Mouse (Mus musculus) olfactory bulb, adult 2 months (tissue): Measurements from ENCODE around the gene Vinac1. TPM values are rescaled to one million over a fixed set of nuclear protein-coding genes. Genes with fewer than 3 reads are reported as not detected.
"Not testable (repeated sequence)": the region's sequence is repeated elsewhere in the genome, so short reads cannot be mapped to it uniquely, and the experiment has no call there.

Experiments used
- H3K27ac ChIP-seq: fragments of 200-500 bp; 2 replicates; pipeline ENCODE4 v1.5.1; 2012; ENCODE audit warnings: low read depth, low read length; ENCODE audit not compliant: insufficient read depth
- H3K4me1 ChIP-seq: fragments of 200-500 bp; 2 replicates; pipeline ENCODE4 v1.6.1; 2012; ENCODE audit warnings: low read length; ENCODE audit not compliant: control insufficient read depth, insufficient read depth
- H3K4me3 ChIP-seq: fragments of 200-500 bp; 2 replicates; pipeline ENCODE4 v1.5.1; 2012; ENCODE audit warnings: mild to moderate bottlenecking, low read depth, low read length, moderate library complexity; ENCODE audit not compliant: insufficient read depth
- CTCF ChIP-seq: fragments of 200-500 bp; IDR thresholded peaks from 2 replicates; pipeline ENCODE4 v1.5.1; 2012; ENCODE audit warnings: low read depth, mild to moderate bottlenecking, low read length, moderate library complexity; ENCODE audit not compliant: insufficient read depth
- POLR2A ChIP-seq: fragments of 200-500 bp; IDR thresholded peaks from 2 replicates; pipeline ENCODE4 v1.6.1; 2012; ENCODE audit warnings: mild to moderate bottlenecking, low read depth, low read length, moderate library complexity; ENCODE audit not compliant: insufficient read depth
- WGBS: fragments of 180-500 bp; shearing (Covaris S2); methylation state at CpG from one replicate; pipeline ENCODE4 v1.1.7; 2018; 5-methylcytosine and 5-hydroxymethylcytosine counted together
- polyA plus RNA-seq: library from polyadenylated mRNA; stranded (reverse); fragments of >200 nt; gene quantifications from 2 replicates; pipeline ENCODE4 v1.2.4, GENCODE M21; 2012; ENCODE audit warnings: low replicate concordance; ENCODE audit not compliant: missing spikeins, insufficient read depth, insufficient read length

The Vinac1 gene
- polyA plus RNA-seq, 1 experiment = not detected

DNA sequence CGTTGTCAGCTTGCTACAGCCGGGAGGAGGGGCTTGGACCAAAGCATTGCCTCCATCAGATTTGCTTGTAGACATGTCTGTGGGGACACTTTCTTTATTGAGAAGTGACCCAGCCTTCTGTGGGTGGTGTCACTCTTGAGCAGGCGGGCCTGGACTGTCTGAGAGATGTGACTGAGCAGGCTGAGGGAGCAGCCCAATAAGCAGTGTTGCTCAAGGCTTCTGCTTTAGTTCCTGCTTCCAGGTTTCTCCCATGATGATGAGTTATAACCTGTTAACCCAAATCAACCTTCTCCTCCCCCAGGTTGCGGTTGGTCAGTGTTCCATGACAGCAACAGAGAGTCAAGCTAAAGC, 1.2 kb downstream of the Vinac1 start:
- no peak for TF ChIP-seq POLR2A
- no peak for TF ChIP-seq CTCF
- H3K27ac ChIP-seq = no peak overlapping the region
- H3K4me3 ChIP-seq = no peak overlapping the region
- no peaks in the 10 kb centered on the region for H3K4me1 ChIP-seq
- WGBS = 83% methylated on average over 4 of the region's 4 CpGs

DNA sequence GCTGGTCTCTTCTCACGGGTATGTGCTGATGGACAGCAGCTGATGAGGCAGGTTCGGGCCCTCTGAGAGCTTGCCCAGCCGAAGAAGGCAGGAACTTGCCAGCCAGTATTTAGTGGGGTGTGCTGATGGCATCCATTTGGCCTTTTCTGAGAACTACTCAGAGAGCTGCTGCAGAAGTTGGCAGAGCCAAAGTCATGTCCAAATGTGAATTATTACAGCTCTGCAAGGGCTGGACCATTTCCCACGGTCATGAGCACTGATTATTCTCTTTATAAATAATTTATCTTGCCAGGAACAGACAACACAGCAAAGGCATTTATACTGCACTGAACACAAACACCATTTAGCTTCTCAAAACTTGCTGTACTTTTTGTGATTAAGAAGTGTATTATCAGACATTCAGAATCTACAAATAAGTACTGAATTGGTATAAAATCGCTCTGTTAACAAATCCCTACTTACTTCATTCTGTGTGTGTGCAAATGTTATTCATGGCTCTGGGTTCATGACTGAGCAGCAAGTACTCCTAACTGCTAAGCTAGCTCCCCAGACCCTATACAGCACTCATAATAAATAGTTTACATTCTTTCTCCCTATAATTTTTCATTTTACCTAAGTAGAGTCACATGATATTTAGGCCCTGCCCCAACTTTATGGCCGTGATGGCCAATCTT, 1.7 kb downstream of the Vinac1 start:
- Histone ChIP-seq H3K4me3 (no peak overlapping the region), H3K27ac (no peak overlapping the region), H3K4me1 (no peaks in the 10 kb centered on the region)
- WGBS = 41% methylated on average over 6 of the region's 6 CpGs
- TF ChIP-seq CTCF (no peak), POLR2A (no peak)

DNA sequence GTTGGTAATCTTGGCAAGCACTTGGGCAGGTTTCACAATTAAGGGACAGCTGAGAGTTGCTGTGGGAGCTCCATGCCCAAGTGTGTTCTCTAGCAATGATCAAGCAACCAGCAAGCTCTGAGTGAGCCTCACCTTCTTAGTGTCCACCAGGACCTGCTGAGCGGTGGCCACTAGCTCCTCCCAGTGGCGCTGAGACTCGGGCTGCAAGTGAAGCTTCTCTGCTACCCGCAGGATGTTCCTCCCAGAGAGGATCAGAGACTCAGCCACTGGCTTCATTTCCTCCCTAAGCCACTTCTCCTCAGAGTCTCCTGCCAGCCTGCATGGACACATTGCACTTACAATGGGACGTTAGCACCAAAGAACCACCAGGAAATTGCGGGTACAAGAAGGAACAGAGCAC, 7.4 kb downstream of the Vinac1 start:
- TF ChIP-seq CTCF = no peak
- TF ChIP-seq POLR2A = no peak
- Histone ChIP-seq H3K4me1 (peaks cover 13% of the 10 kb centered on the region), H3K4me3 (no peak overlapping the region), H3K27ac (no peak overlapping the region)
- 59% methylated on average over 6 of the region's 6 CpGs for WGBS

DNA sequence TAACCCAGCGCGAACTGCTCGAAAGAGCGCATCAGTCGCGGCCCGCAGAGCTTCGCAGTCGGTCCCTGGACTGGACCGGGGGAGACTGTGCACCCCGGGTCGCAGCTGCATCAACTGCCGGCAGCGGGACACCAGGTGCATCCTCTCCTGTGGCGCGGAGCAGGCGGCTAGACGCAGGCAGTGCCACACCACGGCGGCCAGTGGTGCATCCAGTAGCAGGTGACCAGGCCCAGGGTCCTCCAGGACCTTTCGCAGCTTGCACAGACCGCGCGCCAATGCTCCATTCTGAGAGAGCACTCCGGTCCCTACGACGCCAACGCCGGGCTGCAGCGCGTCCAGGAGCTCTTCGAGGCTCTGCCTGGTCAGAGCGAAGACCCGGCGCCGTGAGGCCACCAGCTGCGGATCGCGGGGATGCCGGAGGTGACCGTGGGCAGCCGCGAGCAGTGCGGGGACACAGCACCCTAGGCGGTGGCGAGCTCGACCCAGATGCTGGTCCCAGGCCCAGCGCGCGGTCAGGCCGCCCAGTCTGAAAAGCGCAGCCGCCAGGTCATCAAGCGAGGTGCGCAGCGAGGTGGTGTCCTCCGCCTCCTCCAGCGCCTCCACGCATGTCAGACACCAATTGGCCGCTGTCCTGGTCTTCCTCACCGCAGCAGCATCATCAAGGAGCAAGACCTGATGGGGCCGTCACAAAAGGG, 8.9 kb downstream of the Vinac1 start:
- H3K4me1 ChIP-seq = peaks cover 13% of the 10 kb centered on the region
- peak overlapping the region; percentile 40 for H3K4me3 ChIP-seq
- TF ChIP-seq CTCF (no peak), POLR2A (no peak)
- 3% methylated on average over 62 of the region's 62 CpGs for WGBS
- H3K27ac ChIP-seq = no peak overlapping the region

DNA sequence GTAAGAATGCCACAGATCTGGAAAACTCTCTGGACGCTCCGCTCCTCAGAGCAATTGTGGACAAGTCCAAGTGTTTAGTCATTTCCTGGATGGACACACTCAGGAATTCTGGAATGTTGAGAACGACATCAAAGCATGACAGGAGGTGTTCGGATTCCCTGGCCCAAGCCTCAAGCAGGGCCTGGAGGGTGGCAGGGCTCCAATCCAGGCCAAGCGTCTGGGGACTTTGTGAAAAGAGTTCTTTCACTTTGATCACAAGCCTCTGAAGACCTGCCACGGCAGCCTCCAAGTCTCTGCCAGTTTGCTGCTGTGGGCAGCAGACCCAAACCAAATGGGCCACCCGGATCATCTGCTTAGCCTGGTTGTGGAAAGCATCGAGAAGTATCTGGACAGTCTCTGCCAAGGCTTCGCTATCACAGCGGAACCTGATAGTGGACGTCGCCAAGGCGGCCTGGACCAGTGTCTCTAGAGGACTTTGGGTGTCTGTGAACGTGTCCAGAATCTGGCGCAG, 9.5 kb downstream of the Vinac1 start:
- 22% methylated on average over 15 of the region's 15 CpGs for WGBS
- H3K27ac ChIP-seq = no peak overlapping the region
- H3K4me1 ChIP-seq = peaks cover 13% of the 10 kb centered on the region
- TF ChIP-seq POLR2A (no peak), CTCF (no peak)
- peak overlapping the region; percentile 40 for H3K4me3 ChIP-seq

DNA sequence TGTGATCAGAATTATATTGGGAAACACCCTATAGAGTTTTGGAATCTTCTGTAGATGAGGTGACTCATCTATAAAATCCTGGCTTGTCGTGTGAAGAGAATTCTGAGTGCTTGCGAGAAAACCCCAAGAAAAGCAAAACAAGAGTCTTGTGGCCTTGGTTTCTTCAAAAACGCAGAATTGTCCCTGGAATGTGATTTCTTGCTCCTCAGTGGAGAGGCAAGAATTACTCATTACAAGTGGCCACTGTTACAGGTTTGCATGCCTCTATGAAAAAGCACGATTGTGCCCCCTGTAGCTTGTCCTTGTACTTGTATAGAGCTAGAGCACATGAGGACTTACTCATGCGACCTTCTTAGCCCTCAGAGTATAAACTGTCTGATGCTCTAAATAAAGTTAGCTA, 12.6 kb downstream of the Vinac1 start:
- H3K4me3 ChIP-seq = no peak overlapping the region
- no peak overlapping the region for H3K27ac ChIP-seq
- TF ChIP-seq CTCF (no peak), POLR2A (no peak)
- 77% methylated on average over 5 of the region's 5 CpGs for WGBS
- H3K4me1 ChIP-seq = peaks cover 13% of the 10 kb centered on the region

DNA sequence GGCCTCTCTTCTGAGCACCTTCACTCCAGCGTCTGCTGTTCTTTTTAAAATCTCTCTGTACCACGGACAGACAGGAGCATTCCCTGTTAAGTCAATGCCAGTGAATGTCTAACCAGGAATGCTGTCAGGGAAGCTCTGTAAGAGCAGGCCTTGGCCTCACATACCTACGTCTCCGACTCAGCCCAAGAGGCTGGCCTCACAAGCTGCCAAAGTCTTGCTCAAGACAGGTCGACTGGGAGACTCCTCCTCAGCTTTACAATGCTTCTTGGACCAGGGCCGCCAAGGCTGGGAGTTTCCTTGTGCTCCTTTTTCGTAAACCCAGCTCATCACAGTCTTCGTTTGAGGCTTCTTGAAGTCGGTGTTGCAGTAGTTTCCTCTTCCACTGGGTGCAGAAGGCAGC, 23.2 kb downstream of the Vinac1 start:
- Histone ChIP-seq H3K4me1 (no peaks in the 10 kb centered on the region), H3K27ac (no peak overlapping the region), H3K4me3 (no peak overlapping the region)
- TF ChIP-seq CTCF = no peak
- TF ChIP-seq POLR2A = no peak
- 84% methylated on average over 9 of the region's 9 CpGs for WGBS

DNA sequence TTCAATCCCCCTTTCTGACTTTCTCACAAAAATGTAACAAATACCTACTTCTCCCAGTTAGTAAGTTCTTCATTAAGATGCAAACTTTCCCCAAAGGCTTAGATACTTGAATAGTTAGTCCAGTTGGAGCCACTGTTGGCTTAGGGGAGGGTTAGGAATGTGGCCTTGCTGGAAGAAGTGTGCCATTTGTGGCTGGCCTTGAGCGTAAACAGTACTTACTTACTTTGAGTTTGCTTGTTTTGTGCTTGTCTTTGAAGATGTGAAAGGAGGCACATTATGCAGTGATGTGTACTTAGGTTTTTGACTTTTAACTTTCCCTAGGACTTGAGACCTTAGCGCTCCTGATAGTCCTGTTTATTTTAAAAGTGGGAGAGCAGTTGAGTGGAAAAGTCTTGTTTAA, 27.9 kb downstream of the Vinac1 start:
- Histone ChIP-seq H3K27ac (no peak overlapping the region), H3K4me1 (no peaks in the 10 kb centered on the region), H3K4me3 (no peak overlapping the region)
- TF ChIP-seq CTCF = no peak
- TF ChIP-seq POLR2A = no peak
- WGBS = 90% methylated on average over 2 of the region's 2 CpGs

DNA sequence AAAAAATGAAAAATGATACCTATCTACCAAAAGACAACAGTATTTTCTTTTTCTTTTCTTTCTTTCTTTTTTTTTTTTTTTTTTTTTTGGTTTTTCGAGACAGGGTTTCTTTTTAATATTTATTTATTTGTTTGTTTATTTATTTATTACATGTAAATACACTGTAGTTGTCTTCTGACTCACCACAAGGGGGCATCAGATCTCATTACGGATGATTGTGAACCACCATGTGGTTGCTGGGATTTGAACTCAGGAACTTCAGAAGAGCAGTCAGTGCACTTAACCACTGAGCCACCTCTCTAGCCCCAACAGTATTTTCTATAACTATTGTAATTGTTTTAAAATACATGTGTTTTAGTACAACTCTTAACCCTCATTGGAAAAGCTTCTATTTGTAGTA, 39.1 kb downstream of the Vinac1 start:
- H3K4me3 ChIP-seq, H3K27ac ChIP-seq, H3K4me1 ChIP-seq: not testable (repeated sequence)
- 71% methylated on average over 2 of the region's 2 CpGs for WGBS
